Mouse (Mus musculus) inflammation-experienced regulatory T-cells, adult 6 months (primary cell): ENCODE data around the gene BC005624. TPM values are rescaled to one million over a fixed set of nuclear protein-coding genes. Genes with fewer than 3 reads are reported as not detected.
A peak's percentile ranks its signal among the peaks of the same experiment; 100 is the strongest.
"Not testable (repeated sequence)": the region's sequence is repeated elsewhere in the genome, so short reads cannot be mapped to it uniquely, and the experiment has no call there.

Experiments used
- ATAC-seq: one replicate; pipeline ENCODE4 v1.8.0; 2017
- polyA plus RNA-seq, 3 experiments: library from polyadenylated mRNA; unstranded; fragments of 100-300 nt; shearing (Covaris generic); gene quantifications; one replicate each; pipeline ENCODE4 v1.2.1; 2017

Gene BC005624
- polyA plus RNA-seq, 3 experiments from 2014 or later: 67.1 to 103 (median 93.7) TPM

DNA sequence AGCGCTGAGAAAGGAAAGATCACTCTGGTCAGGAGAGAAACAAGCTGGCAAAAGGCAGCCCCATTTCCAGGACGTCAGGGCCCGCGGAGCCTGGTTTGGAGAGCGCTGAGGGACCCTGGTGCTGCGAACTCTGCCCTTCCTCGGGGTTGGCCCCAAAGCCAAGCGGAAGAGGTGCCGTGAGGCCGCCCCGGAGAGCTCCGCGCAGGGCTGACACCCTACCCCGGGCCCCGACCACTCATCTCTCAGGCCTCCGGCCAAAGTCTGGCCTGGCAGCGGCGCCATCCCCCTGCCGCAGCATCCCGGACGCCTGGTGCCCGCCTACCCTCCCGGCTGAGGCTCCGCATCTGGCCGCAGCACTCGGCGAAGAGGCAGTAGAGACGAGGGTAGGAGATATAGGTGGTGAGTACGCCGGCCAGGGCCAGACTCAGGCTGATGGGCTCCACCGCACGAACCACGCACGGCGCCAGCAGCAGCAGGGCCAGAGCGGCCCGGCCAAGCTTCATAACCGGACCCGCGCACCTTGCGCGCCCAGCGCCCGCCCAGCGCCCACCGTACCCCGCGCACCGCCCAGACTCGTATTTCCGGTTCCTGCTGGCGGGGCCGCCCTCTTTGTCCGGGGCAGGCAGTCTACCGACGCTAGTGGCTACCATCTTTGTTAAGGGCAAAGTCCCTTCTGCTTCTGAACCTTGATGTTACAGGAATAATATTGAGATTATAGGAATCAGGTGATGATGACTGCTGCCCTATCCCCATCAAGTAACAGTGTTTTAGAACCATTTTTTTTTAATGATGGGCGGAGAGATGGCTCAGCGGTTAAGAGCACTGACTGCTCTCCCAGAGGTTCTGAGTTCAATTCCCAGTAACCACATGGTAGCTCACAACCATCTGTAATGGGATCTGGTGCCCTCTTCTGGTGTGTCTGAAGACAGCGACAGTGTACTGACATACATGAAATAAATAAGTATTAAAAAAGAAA is 14.4 kb downstream of the BC005624 start, which contains the start of gene Tor1a:
Gene Tor1a, minus strand, starts transcription at position 582 of the 976 bp plus-strand sequence.
- peak; percentile 88 for ATAC-seq

DNA sequence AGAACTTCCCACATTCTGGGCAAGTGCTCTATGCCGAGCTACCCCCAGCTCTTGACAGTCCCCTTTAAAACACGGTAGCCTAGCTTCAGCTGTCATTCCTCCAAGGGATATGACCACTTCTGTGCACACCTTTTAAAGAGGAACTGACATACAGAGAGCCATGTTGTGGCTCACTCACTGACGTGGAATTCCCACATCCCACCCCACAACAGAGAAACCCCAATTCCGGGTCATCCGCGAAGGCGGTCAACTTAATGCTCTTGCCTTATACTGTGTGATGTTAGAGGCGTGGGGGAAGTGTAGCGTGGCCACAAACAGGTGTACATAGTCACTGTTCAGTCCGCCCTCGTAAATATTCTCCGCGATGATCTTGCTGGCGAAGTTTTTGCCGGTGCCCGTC is 15.2 kb downstream of the BC005624 start:
- no peak for ATAC-seq

DNA sequence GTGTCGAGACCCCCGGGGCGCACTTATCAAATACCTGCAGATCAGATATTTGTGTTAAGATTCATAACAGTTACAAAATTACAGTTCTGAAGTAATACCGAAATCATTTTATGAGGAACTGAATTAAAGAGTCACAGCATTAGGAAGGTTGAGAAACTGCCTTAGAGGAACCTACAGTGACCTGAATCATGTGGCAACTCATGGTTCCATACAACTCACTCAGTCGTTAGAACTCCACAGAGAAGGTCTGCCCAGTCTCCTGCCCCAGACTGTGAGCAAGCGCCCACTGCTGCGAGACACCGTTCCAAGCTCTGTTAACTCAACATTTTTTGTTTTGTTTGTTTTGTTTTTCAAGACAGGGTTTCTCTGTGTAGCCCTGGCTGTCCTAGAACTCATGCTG is 16.4 kb downstream of the BC005624 start:
- ATAC-seq: no peak

DNA sequence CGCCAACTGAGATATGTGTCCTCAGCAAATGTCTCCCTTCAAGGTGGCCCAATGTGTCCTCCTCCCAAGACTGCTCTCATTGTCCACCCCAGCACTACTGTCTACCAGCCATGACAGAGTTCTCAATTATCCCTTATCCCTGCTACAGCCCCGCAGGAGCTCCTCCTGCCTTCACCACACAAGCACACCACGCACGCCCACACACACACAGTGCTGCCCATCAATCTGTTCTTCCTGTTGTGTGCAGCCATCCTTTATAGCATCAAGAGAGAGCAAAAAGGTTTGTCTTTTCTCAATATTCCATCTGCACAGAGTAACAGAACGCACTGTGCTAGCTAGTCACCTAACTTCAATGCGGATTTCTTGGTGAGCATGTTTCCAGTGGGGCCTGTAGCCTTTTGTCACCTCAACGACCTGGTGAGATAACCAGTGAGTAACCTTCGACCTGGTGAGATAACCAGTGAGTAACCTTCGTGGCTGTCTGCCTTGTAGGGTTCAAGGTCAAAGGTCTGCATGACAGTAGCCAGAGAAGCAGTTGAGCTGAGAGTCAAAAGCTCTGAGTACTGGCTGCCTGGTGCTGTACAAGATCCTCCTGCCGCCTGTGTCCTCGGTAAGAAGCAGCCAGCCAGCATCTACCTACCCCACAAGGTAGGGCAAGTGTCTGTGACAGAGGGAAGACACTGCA is 19.3 kb downstream of the BC005624 start:
- ATAC-seq: no peak

DNA sequence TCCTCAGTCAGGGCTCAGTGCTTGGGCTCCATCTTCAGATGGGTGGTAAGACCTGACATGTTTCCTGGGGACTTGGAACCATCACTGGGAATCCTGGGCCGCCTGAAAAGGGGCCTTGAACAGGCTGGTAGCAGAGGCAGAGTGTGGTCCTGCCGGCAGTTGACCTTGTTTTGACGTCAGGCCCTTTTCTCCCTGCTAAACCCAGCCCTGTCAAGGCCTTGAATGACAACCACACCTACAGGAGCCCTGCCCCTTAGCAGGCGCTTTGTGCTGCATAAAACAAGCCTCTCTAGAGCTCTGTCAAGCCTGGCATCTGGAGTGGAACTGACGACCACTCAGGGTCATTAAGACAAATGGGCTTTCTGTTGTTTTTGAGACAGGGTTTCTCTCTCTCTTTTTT is 22.1 kb downstream of the BC005624 start:
- ATAC-seq: no peak

DNA sequence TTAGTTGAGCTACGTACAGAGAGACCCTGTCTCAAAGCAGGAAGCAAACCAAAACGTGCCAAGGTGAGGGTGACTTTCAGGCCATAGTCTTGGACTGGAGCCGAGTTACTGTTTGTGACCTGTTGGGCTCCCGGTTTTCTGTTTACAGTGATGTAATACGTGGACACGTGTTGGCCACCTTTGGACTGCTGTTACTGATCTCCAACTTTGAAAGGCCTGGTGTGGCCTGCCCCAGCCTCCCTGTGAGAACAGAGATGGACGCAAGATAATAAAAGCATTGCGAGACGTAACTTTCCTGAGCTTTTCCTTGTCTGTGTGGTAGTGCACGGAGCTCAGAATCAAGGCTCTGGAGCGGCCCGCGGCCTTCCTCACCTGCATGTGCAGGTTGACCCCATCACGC is 23.3 kb downstream of the BC005624 start:
- ATAC-seq: no peak

DNA sequence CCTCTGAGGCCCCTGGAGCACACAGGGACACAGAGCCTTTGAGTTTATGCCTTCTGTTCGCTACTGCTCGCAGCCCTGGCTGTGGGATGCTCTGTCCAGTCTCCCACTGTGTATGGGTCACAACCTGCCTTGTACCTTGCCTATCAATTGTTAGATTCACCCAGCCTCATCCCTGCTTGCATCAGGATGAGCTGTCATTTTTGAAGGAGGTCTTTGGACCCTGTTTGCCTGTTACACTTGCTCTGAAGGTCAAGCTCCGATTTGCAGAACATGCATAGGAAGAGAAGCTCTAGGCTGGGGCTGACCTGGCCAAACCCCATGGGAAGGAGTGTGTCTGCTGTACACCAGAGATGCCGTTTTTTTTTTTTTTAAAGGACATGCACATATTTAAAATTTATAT is 24.5 kb downstream of the BC005624 start:
- no peak for ATAC-seq

DNA sequence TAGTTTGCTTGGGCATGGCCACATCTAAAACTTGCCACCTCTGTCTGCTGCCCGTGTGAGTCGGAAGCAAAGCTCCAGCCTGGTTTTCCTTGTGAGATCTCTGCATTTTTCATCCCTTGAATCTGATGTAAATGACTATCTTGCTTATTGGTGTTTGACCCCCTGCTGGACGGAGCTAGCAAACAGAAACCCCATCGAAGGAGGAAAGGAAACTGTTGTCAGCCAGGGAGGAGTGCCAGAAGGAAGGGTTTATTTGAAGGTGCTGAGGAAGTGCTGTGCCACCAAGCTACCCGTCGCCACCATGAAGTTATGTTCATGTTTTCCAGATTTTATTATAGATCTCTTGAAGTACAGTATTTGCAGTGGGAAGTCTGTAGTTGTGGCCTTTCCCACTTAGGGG is 27.2 kb downstream of the BC005624 start:
- ATAC-seq: no peak

DNA sequence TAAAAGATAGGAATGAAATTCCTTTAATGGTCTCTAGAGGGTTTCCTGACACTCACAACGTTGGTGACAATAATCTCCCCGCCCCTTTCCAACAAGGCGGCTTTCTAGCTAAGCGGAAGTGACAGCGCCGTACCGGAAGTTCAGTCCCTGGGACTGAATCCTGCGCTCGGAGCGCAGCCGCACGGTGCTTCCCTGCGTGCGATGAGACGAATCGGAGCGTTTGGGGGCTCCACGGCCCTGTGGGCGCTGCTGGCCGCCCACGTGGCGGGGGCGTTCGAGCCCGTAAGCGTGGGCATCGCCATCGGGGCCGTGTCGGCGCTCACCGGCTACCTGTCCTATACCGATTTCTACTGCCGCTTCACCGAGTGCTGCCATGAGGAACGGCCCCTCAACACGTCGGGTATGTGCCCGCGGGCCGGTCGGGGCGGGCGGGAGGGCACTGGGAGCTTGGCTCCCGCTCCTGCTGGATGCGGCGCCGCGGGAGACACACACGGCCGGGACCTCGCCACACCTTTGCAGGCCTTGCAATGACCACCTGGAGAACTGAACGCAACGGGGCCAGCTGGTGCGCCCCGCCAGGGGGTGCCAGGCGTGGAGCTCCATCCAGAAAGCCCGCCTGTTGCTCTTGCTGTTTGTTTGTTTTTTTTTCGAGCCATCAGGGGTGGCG is 29.0 kb downstream of the BC005624 start, which contains the start of gene Tor1b:
Gene Tor1b, plus strand, starts transcription at position 136 of the 667 bp plus-strand sequence.
- ATAC-seq: peak; percentile 99

DNA sequence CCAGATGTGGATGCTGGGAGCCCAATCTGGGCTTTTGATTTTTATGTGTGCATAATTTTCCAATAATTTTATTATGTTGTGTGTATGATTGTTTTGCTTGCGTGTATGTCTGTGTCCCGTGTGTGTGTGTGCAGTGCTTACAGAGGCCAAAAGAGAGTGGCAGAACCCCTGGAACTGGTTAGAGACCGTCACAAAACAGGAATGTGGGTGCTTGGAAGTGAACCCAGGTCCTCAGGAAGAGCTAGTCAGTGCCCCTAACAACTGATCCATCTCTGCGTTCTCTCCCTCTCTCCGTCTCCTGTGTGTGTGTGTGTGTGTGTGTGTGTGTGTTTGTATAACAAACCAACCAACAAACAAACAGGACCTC is 29.6 kb downstream of the BC005624 start:
- ATAC-seq: no peak

DNA sequence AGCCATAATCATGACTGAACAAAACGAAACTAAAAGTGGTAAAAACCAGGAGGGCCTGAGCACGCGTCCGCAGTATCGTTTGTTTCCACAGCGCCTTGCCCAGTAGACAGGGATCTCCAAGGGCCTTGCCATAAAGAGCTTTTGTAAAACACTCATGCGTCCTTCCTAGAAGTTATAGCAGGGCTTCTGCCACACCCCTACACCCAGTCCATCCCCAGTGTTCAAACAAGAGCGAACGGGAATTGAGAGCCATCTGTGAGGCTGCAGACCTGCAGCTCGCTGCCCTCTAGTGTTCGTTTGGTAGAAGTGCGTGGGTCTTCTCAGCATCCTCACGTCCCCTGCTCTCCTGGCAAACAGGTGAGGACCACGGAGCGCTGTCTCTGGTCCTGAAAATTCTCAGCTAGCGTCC is 39.4 kb downstream of the BC005624 start:
- peak; percentile 98 for ATAC-seq

DNA sequence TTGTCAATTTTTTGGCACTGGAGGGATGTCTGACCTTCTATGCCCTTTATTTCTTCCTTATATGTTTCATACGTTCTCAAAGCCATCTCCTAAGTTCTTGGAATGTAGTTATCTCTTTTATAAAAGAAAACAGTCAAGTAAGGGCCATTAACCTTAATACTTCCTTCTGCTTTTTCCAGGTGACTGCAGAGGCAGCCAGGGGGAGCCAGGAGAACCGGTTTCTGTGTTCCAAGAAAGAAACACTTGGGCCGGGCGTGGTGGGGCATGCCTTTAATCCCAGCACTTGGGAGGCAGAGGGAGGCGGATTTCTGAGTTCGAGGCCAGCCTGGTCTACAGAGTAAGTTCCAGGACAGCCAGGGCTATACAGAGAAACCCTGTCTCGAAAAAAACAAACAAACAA is 39.9 kb downstream of the BC005624 start:
- not testable (repeated sequence) for ATAC-seq

DNA sequence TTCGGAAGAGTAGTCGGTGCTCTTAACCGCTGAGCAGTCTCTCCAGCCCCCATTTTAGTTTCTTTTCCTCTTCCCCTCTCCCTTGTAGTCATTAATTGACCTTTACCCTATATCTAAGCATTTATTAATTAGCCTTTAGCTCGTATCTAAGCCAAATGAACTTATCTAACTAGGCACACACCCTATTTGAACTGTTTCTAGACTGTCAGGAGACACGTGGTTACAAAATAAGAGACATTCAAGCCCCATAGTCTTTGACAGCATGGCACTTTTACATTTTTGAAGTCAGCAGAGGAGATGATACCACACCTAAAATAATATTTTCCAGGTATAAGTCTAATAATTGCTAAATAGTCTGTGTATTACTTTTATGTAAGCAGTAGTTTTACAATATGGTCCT is 40.4 kb downstream of the BC005624 start:
- no peak for ATAC-seq

DNA sequence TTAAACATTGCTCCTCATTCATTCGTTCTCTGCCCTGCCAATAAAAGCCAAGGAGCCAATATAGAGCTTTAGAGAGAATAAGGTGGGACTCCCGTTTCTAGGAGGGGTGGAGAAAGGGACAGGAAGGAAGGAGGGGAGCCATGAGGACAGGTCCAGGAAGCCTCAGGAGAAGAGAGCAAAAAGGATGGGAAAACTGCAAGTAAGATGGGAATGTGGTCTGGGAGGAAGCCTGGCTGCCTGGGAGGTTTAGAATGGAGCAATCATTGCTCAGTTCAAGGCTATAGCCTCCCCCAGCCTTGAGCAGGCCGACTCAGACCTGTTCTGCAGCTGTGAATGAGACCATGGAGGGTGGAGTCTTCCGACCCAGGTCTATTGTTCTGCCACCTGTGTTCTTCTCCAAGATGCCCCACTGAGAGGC is 43.4 kb downstream of the BC005624 start:
- ATAC-seq: no peak

DNA sequence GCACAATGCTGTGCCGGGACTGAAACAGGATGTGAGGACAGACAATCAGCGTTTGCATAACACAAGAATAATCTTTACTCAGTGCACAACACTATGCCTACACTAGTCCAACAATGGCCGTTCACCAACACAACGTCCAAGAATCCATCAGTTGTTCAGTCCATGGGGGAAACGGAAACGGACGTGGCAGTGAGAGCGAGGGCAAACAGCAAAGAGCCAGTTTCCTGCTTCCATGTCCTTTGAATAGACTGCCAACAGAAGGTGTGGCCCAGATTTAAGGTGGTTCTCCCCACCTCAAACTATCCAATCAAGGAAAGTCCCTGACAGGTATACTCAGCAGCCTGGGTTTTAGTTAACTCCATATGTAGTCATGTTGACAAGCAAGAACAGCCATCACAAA is 44.3 kb downstream of the BC005624 start:
- no peak for ATAC-seq

DNA sequence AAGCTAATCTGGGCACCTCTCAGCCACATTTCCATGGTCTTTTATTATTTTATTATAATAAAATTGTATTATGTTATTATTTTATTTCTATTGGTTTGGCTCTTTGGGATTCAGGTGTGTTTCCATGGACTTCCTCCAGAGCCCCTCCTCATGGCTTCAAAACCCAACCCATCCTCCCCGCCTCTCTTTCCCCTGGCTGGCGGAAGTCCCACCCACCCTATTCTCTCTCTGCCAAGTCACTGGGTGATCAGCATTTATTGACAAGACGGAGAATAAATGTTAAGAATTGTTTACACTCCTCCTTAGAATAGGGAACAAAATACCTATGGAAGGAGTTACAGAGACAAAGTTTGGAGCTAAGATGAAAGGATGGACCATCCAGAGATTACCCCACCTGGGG is 45.2 kb downstream of the BC005624 start:
- ATAC-seq: no peak

DNA sequence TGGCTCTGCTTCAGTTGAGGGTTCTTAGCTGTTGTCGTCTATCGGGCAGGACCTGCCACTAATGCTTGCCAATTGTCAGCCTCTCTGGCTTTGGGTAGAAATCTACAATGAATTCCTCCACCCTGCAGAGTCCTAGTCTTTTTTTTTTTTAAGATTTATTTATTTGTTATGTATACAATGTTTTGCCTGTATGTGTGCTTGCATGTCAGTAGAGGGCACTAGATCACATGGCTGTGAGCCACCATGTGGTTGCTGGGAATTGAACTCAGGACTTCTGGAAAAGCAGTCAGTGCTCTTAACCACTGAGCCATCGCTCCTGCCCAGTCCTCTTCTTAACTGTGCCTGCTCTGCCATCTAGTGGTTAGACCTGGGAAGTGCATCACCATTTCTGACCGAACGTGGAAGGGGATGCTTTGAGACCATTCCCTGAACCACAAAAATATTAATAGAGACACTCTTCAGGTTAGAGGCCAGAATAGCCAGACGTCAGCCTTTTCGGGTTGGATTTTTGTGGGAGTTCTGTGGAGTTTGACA is 48.0 kb downstream of the BC005624 start:
- peak; percentile 52 for ATAC-seq

DNA sequence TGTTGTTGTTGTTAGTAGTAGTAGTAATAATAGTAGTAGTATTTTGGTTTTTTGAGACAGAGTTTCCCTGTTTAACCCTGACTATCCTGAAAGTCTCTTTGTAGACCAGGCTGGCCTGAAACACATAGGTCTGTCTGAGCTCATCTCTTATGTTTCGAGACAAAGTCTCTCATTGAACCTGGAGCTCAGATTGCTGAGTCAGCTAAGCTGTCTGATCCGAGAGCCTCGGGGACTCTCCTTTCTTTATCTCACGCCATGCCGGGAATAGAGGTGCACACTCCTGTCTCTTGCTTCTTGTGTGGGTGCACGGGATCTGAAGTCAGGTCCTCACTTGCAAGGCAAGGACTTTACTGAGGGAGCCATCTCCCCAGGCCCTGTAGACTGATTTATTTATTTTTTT is 49.0 kb downstream of the BC005624 start:
- ATAC-seq: no peak

DNA sequence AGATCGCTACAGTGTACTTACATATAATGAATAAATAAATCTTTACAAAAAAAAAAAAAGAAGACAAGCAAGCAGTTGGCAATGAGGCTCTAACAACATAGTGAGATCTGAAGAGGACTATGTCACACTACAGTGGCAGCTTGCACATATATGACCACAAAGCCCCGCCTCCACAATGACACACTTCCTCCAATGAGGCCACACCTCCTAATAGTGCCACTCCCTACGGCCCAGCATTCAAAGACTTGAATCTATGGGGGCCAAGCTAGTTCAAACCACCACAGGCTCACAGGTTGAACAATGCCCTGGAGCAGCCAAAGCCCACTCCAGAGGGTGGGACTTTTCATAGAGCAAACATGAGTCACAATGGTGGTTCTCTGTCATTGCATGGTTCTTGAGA is 50.1 kb downstream of the BC005624 start:
- ATAC-seq: no peak

DNA sequence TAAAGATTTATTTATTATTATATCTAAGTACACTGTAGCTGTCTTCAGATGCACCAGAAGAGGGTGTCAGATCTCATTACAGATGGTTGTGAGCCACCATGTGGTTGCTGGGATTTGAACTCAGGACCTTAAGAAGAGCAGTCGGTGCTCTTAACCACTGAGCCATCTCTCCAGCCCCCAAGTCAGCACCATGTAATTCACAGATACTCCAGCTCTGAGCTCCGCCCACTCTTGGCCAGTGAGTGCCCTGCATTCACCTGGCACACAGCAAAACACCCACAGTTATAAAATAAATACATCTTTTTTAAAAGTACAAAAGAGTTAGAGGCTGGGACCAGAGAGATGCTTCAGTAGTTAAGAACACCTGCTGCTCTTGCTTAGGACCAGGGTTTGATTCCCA is 51.2 kb downstream of the BC005624 start:
- not testable (repeated sequence) for ATAC-seq

DNA sequence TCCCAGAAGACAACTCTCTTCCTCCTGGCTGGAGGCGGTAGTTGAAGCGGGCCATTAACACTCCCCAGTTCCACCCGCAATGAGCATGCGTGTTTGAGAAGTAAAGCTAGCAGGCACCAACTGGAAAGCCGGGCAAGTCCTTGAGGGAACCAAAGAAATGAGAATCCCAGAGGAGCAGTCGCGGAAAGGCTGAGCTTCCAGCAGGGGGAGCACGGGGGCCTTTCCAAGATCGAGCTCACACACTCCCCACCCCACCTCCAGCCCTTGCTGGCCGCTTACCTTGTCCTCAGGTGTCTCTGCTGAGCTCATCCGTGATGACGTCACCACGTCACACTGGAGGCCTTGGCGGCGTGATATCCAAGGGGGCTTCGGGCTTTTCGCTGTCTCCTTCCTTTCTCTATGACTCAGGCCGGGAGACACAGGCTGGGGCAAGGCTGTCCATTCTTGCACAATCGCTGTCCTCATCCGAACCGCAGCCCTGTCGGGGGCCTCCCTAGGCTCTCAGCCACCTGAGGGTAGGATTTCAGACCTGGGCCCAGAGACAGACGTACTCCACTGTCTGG is 52.4 kb downstream of the BC005624 start, which contains the start of gene Ptges:
Gene Ptges, minus strand, starts transcription at position 381 of the 563 bp plus-strand sequence.
- ATAC-seq: no peak

DNA sequence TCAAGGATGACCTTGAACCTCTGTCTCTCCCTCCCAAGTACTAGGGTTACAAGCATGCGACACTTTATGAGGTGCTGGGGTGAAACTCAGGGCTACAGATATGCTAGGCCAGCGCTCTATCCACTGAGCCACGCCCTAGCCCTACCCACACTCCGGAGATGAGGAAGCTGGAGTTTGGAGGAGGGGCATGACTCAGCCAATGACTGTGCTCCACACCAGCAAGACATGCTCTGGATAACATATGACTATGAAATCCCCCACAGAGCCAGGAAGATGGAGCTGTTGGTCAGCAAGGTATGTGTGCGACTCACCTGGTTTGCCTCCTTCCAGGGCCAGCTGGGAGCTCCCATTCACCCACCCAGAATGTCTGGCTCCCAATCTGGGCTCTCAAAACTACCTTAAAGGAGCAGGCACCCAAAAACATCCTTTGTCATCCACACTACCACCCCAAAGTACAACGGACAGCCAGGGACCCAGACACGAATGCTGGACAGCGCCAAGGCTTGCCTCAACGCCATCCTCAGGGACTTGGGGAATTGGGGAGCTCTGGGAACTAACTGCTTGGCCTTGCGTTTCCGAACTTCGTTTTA is 53.0 kb downstream of the BC005624 start:
- no peak for ATAC-seq
